Mouse (Mus musculus) lung, embryonic 14.5 days (tissue): ENCODE results near the gene Sept8. TPM values are rescaled to one million over a fixed set of nuclear protein-coding genes. Genes with fewer than 3 reads are reported as not detected.

Experiments used
- ATAC-seq: fragments of 200-750 bp; cut with Nextera tagmentation; 2 replicates; pipeline ENCODE4 v1.8.0; 2017; ENCODE audit warnings: mild to moderate bottlenecking, moderate TSS enrichment, moderate library complexity; ENCODE audit not compliant: insufficient read depth
- DNase-seq: peaks from one replicate; pipeline ENCODE4 v3.0.0-alpha.2; 2015
- H3K27ac ChIP-seq: fragments of 300-500 bp; sonication (generic); 2 replicates; pipeline ENCODE4 v1.5.1; 2014; ENCODE audit warnings: low read depth, mild to moderate bottlenecking, moderate library complexity
- H3K27me3 ChIP-seq: fragments of 300-500 bp; sonication (generic); 2 replicates; pipeline ENCODE4 v1.6.1; 2014; ENCODE audit warnings: low read length, control low read depth; ENCODE audit not compliant: insufficient read depth
- H3K36me3 ChIP-seq: fragments of 300-500 bp; sonication (generic); 2 replicates; pipeline ENCODE4 v1.6.1; 2014; ENCODE audit warnings: control low read depth; ENCODE audit not compliant: insufficient read depth
- H3K4me1 ChIP-seq: fragments of 300-500 bp; sonication (generic); 2 replicates; pipeline ENCODE4 v1.6.1; 2014; ENCODE audit warnings: antibody characterized with exemption, control low read depth; ENCODE audit not compliant: insufficient read depth
- H3K4me2 ChIP-seq: fragments of 300-500 bp; sonication (generic); 2 replicates; pipeline ENCODE4 v1.6.1; 2014; ENCODE audit warnings: mild to moderate bottlenecking
- H3K4me3 ChIP-seq: fragments of 300-500 bp; sonication (generic); 2 replicates; pipeline ENCODE4 v1.5.1; 2014; ENCODE audit warnings: low read depth, low read length
- H3K9ac ChIP-seq: fragments of 300-500 bp; sonication (generic); 2 replicates; pipeline ENCODE4 v1.6.1; 2014
- H3K9me3 ChIP-seq: fragments of 300-500 bp; sonication (generic); 2 replicates; pipeline ENCODE4 v1.6.1; 2016; ENCODE audit warnings: low read depth, low read length, control low read depth
- CTCF ChIP-seq: IDR thresholded peaks from 2 replicates; pipeline ENCODE4 v1.5.1; 2016; ENCODE audit warnings: antibody characterized with exemption, low read depth
- WGBS: fragments of 180-500 bp; shearing (Covaris S2); extraction: QIAGEN DNeasy Blood & Tissue Kit; methylation state at CpG from one replicate; pipeline ENCODE4 v1.1.7; 2014; 5-methylcytosine and 5-hydroxymethylcytosine counted together
- polyA plus RNA-seq: library from polyadenylated mRNA; unstranded; fragments of >200 nt; fragmentation: Nextera tagmentation; extraction: Ambion mirVana; gene quantifications from 2 replicates; pipeline ENCODE4 v1.2.1, GENCODE M21; 2014

The Sept8 gene
- polyA plus RNA-seq, 1 experiment from 2014 or later: 25.6 TPM

DNA sequence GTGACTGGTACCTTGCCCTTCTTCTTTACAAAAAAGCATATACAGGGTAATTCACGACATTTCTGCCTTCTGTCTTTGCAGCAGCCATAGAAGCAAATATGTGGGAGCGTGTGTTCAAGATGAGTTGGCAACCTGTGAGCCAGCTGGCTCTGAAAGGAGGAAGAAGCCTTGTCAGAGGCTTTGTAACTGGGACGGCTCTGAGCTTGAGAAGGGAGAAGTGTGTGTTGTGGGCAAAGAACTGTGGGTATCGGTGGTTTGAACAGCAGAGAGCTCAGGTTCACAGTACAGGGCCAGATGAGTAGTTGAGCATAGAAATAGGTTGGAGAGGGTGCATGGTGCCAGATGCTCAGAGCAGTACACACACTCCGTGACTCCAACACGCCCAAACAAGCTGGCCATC, 22.1 kb upstream of the Sept8 start:
- no peak for ATAC-seq

GRCm38 (mm10) chr11:53500569-53500968, 18.5 kb upstream of the Sept8 start:
- Histone ChIP-seq H3K36me3 (no peaks in the 10 kb centered on the region), H3K27me3 (no peaks in the 10 kb centered on the region), H3K9ac (no peak overlapping the region), H3K9me3 (no peaks in the 10 kb centered on the region), H3K27ac (no peak overlapping the region), H3K4me1 (peaks cover 4% of the 10 kb centered on the region; the same call in 1 of the 2 replicates), H3K4me3 (no peak overlapping the region), H3K4me2 (peak overlapping the region; percentile 46)
- DNase-seq: peak; percentile 77
- peak; percentile 83 for ATAC-seq
- no peak for TF ChIP-seq CTCF
- 8% methylated on average over 11 of the region's 11 CpGs for WGBS

More for the DNA sequence above, 22.1 kb upstream of the Sept8 start:
- no peaks in the 10 kb centered on the region for H3K9me3 ChIP-seq
- TF ChIP-seq CTCF: no peak
- no peaks in the 10 kb centered on the region for H3K27me3 ChIP-seq
- H3K4me1 ChIP-seq: peaks cover 4% of the 10 kb centered on the region; the same call in 1 of the 2 replicates
- no peak overlapping the region for H3K4me2 ChIP-seq
- WGBS: 72% methylated on average over 6 of the region's 6 CpGs
- no peak overlapping the region for H3K4me3 ChIP-seq
- H3K9ac ChIP-seq: no peak overlapping the region
- H3K27ac ChIP-seq: no peak overlapping the region
- DNase-seq: no peak
- H3K36me3 ChIP-seq: no peaks in the 10 kb centered on the region

- no peak for DNase-seq
- Histone ChIP-seq H3K4me3 (no peak overlapping the region), H3K36me3 (no peaks in the 10 kb centered on the region), H3K4me2 (no peak overlapping the region), H3K4me1 (peaks cover 4% of the 10 kb centered on the region; the same call in 1 of the 2 replicates), H3K27ac (no peak overlapping the region), H3K9ac (no peak overlapping the region), H3K9me3 (no peaks in the 10 kb centered on the region), H3K27me3 (no peaks in the 10 kb centered on the region)
- TF ChIP-seq CTCF: peak; percentile 31; the same call in 1 of the 2 replicates
- 74% methylated on average over 8 of the region's 8 CpGs for WGBS
- ATAC-seq: no peak
Observed at GRCm38 (mm10) chr11:53502039-53502765, 16.9 kb upstream of the Sept8 start.

- no peak for TF ChIP-seq CTCF
- no peaks in the 10 kb centered on the region for H3K27me3 ChIP-seq
- H3K9ac ChIP-seq: no peak overlapping the region
- ATAC-seq: no peak
- no peaks in the 10 kb centered on the region for H3K9me3 ChIP-seq
- no peak for DNase-seq
- H3K4me1 ChIP-seq: peaks cover 4% of the 10 kb centered on the region; the same call in 1 of the 2 replicates
- WGBS: 73% methylated on average over 5 of the region's 5 CpGs
- H3K4me2 ChIP-seq: no peak overlapping the region
- H3K27ac ChIP-seq: no peak overlapping the region
- no peaks in the 10 kb centered on the region for H3K36me3 ChIP-seq
- H3K4me3 ChIP-seq: no peak overlapping the region
Observed at GRCm38 (mm10) chr11:53503738-53504137, 15.3 kb upstream of the Sept8 start.

DNA sequence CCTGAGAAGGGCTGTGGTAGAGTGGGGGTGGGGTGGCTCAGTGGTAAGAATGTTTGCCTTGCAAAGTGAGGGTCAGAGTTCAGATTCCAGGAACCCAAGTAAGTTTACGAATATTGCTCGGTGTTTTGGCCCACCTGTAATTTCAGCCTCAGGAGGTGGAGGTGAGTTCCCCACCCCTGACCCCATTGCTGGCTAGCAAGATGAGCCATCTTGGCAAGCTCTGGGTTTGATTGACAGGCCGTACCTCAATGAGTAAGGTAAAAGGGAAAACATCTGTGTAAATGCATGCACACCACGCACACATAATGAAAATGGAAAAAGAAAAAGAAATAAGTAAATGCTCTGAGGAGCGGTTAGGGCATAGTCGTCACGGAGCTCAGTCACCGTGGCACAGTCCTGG, 14.7 kb upstream of the Sept8 start:
- no peak overlapping the region for H3K9ac ChIP-seq
- no peak for DNase-seq
- no peak for TF ChIP-seq CTCF

GRCm38 (mm10) chr11:53505026-53505663, 13.9 kb upstream of the Sept8 start:
- no peak for DNase-seq
- peaks cover 4% of the 10 kb centered on the region; the same call in 1 of the 2 replicates for H3K4me1 ChIP-seq
- no peaks in the 10 kb centered on the region for H3K9me3 ChIP-seq
- H3K4me3 ChIP-seq: no peak overlapping the region
- H3K27me3 ChIP-seq: no peaks in the 10 kb centered on the region
- 68% methylated on average over 5 of the region's 5 CpGs for WGBS
- ATAC-seq: no peak
- H3K27ac ChIP-seq: no peak overlapping the region
- no peak for TF ChIP-seq CTCF
- no peak overlapping the region for H3K9ac ChIP-seq
- H3K4me2 ChIP-seq: no peak overlapping the region
- H3K36me3 ChIP-seq: no peaks in the 10 kb centered on the region

More for the DNA sequence above, 14.7 kb upstream of the Sept8 start:
- Histone ChIP-seq H3K36me3 (no peaks in the 10 kb centered on the region), H3K4me3 (no peak overlapping the region), H3K4me2 (no peak overlapping the region), H3K4me1 (peaks cover 4% of the 10 kb centered on the region; the same call in 1 of the 2 replicates), H3K27ac (no peak overlapping the region), H3K27me3 (no peaks in the 10 kb centered on the region), H3K9me3 (no peaks in the 10 kb centered on the region)
- WGBS: 83% methylated on average over 8 of the region's 8 CpGs
- no peak for ATAC-seq

DNA sequence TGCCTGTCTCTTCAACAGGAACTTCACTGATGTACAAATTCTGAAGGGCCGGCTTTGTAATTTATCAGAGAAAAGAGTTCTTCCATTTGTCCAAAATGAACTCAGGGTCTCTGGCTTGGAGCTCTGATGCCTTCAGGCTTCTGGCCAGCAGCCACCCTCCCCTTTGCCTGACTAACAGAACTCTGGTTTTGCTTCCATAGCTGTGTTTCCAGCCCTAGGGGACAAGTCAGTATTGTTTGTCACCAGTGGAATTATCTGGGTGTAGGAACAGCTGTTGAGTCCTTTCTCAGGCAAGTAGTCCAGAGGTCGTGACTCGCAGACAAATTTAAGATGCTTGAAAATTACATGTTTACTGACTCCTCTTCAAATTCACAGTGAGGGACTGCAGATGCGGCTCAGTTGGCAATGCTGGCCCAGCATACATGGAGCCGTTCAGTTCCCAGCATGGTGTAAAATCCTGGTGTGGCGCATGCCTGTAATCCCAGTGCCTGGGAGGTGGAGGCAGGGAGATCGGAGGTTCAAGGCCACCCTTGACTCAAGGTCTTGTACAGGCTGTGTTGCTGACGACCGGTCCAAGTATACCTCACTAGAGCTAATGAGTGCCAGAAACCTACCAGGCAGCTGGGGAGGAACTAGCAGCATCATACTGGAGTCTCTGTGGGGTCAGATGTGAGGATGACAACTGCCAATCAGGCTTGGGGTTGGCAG, 11.8 kb upstream of the Sept8 start:
- Histone ChIP-seq H3K4me2 (no peak overlapping the region), H3K27ac (no peak overlapping the region), H3K4me3 (no peak overlapping the region), H3K27me3 (no peaks in the 10 kb centered on the region), H3K4me1 (no peaks in the 10 kb centered on the region), H3K9ac (no peak overlapping the region), H3K36me3 (no peaks in the 10 kb centered on the region), H3K9me3 (no peaks in the 10 kb centered on the region)
- DNase-seq: no peak
- 80% methylated on average over 9 of the region's 9 CpGs for WGBS
- ATAC-seq: no peak
- no peak for TF ChIP-seq CTCF
